Mouse (Mus musculus): ENCODE data around the gene Tmem174. TPM values are rescaled to one million over a fixed set of nuclear protein-coding genes. Genes with fewer than 3 reads are reported as not detected.
A peak's percentile ranks its signal among the peaks of the same experiment; 100 is the strongest.

The Tmem174 gene
- polyA plus RNA-seq, 1 experiment from 2014 or later, result not detected

DNA sequence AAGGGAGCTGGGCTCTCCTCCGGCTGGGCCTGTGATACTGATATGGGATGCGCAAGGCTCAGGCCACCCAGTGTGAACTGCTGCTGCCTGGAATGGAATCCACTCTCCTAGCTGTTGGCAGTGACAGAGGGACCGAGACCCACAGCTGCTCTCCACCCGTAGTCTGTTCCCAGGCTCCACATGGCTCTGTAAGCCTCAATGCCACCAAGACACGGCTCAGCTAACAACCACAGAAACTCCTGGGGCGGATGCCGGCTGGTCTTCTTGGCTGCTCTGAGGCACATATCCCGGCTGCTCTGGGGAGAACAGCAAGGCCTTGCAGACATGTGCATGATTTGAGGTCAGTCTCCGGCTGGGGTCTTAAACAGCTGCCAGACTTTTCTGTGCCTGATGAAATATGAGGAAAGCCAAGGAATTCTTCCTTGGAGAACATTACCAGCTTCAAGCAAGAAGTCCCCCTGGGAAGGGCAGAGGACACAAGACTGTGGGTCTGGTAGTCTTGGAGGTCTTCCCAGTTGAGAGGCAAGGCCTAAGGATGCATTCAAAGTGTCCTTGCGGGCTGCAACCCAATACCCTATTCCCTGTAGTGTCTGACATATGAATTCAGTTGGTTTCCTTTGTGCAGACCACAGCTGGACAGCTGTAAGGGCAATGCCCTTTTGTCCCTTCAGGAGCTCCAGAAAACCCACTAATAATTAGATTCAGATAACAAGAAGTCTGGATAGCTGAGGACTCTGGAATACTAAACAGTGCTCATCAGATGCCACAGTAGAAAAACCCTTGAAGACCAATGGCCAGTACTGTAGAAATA lies 17.1 kb upstream of the Tmem174 start:
- H3K27ac ChIP-seq (replicated peaks), result 0 out of 2 replicates have a peak overlapping the region, but pooled peaks have one; percentile 37
- H3K4me3 ChIP-seq, result no peak overlapping the region
- no peaks in the 10 kb centered on the region for H3K36me3 ChIP-seq (replicated peaks)
- H3K27me3 ChIP-seq (replicated peaks; ENCODE audit: low read depth, poor library complexity, severe bottlenecking), result no peaks in the 10 kb centered on the region
- H3K4me1 ChIP-seq, result peaks cover 14% of the 10 kb centered on the region
- no peak for DNase-seq (ENCODE audit: low spot score)
- 81% methylated on average over 10 of the region's 10 CpGs for WGBS
- H3K9me3 ChIP-seq, result no peaks in the 10 kb centered on the region

DNA sequence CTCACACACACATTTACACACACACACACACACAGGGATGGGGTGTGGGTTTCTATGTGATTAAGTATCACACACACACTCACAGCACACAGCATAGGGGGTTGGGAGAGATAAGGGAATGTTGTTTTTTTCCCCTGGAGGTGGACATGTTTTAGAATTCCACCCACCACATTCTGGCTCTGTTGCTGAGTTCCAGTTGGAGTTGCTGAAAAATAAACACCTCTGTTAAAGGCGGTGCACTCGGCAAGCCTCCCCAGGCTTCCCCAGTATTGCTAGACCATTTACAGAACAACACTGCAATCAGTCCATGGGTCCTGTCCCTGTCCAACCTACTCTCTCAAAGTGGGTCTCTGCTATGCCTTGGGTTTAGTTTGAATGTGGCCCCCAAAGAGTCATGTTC lies 15.0 kb upstream of the Tmem174 start:
- no peak overlapping the region for H3K4me3 ChIP-seq
- DNase-seq (ENCODE audit: low spot score), result no peak
- 85% methylated on average over 2 of the region's 2 CpGs for WGBS
- H3K27ac ChIP-seq (replicated peaks), result no peak overlapping the region
- no peaks in the 10 kb centered on the region for H3K27me3 ChIP-seq (replicated peaks; ENCODE audit: low read depth, poor library complexity, severe bottlenecking)
- H3K9me3 ChIP-seq, result 0 out of 2 replicates have a peak, but pooled peaks cover 2% of the 10 kb centered on the region
- peaks cover 14% of the 10 kb centered on the region for H3K4me1 ChIP-seq
- H3K36me3 ChIP-seq (replicated peaks), result no peaks in the 10 kb centered on the region

DNA sequence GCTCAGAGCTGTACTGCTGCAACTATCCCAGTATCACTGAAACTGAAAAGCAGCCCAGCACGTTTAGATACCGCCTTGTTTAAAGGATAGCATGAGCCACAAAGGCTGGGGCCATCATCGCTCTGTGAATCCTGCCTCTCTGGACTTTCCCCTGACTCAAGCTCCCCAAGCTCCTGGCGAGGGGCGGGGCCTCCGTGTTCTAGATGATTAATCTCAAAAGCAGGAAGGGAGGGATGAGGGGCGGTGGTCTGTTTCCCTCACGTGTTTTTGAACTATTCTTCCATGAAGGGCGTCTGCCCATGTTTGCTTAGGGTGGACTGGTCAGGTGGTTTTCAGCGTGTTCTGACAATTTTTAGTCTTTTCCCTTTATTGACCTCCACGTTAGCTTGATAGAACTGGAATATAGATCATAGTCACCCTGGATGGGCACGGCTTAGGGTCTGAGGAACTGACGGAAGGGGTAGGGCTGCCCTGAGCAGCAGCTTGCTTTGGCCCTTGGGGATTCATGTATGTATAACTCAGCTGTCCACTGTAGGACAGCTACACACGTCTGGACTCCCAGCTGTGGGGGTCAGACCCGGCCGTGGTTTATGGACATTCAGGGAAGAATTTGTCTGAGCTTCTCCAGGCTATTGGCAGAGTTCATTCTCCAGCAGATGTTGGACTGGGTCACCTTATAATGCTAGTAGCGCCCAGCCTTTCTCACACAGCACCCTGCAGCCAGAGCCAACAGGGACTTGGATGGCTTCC lies 14.2 kb upstream of the Tmem174 start:
- no peak for DNase-seq (ENCODE audit: low spot score)
- 79% methylated on average over 17 of the region's 17 CpGs for WGBS

DNA sequence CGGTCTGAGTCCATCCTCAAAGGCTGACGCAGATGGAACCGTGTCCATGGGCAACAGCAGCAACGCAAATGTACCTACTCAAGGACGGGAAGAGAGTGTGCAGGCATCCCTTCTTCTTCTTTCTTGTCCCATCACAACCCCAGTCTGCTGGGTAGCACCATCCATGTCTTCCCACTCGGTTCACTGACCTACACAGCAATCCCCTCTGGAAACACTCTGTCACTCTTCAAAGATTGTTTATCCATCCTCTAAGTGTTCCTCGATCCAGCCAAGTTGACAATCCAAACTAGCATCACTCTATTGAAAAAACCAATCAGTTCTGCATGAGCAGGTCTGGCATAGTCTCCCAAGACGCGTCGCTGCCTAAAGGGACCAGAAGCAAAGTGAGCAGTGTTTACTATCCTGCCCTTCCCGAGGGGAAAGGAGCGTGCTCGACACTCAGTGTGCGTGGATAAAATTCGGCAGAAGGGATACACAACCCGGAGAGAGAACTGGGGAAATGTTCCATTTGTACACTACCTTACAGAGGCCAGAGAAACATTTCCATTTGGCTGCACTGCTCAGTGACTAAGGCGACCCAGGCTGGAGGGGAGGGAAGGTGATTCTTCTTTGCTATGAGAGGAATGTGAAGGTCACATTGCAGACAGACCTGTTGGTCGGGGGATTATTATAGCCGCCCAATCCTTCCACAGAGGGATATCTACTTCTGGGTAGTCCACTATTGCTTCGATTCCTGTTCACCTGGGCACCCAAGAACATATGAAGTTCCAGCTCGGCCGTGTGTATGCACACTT lies 10.8 kb upstream of the Tmem174 start:
- 89% methylated on average over 22 of the region's 22 CpGs for WGBS
- DNase-seq (ENCODE audit: low spot score), result no peak
- H3K36me3 ChIP-seq (replicated peaks), result no peaks in the 10 kb centered on the region
- no peak overlapping the region for H3K27ac ChIP-seq (replicated peaks)
- H3K9me3 ChIP-seq, result 0 out of 2 replicates have a peak, but pooled peaks cover 2% of the 10 kb centered on the region
- no peak overlapping the region for H3K4me3 ChIP-seq
- H3K4me1 ChIP-seq, result no peaks in the 10 kb centered on the region
- H3K27me3 ChIP-seq (replicated peaks; ENCODE audit: low read depth, poor library complexity, severe bottlenecking), result no peaks in the 10 kb centered on the region

More for the DNA sequence above, 14.2 kb upstream of the Tmem174 start:
- no peak overlapping the region for H3K27ac ChIP-seq (replicated peaks)
- no peaks in the 10 kb centered on the region for H3K27me3 ChIP-seq (replicated peaks; ENCODE audit: low read depth, poor library complexity, severe bottlenecking)
- no peak overlapping the region for H3K4me3 ChIP-seq
- no peaks in the 10 kb centered on the region for H3K36me3 ChIP-seq (replicated peaks)
- peaks cover 14% of the 10 kb centered on the region for H3K4me1 ChIP-seq
- 0 out of 2 replicates have a peak, but pooled peaks cover 2% of the 10 kb centered on the region for H3K9me3 ChIP-seq

DNA sequence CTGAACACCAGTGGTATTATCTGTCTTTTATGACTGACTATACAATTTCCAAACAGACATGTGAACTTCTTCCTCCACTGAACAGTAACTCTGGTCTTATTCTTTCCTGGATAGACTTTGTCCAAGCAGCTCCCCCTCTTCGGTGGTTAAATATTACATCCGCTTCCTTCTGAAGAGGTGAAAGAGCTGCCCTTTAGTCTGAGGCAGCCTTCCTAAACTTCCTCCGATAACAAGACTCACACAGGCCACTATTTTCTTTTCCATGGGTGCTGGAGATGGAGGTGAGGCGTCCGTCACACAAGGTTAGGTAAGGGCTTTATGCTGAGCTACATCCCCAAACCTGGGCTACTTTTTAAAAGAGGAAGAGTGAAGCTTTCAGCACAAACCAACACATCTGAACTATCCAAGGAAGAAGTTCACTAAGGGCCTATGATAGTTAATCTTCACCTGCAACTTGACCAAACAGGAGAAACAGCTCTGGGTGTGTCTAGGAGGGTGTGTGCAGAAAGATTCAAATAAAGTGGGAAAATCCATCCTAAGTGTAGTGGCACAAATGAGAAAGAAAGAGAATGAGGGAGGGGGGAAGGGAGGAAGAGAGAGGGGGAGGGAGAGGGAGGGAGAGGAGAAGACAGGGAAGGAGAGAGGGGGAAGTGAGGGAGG lies 1.4 kb upstream of the Tmem174 start:
- H3K4me3 ChIP-seq, result no peak overlapping the region
- 90% methylated on average over 5 of the region's 5 CpGs for WGBS
- H3K27me3 ChIP-seq (replicated peaks; ENCODE audit: low read depth, poor library complexity, severe bottlenecking), result peaks cover 19% of the 10 kb centered on the region; the same call in 1 of the 2 replicates
- no peak for DNase-seq (ENCODE audit: low spot score)
- H3K4me1 ChIP-seq, result no peaks in the 10 kb centered on the region
- no peak overlapping the region for H3K27ac ChIP-seq (replicated peaks)
- peaks cover 4% of the 10 kb centered on the region; the same call in 1 of the 2 replicates for H3K9me3 ChIP-seq
- no peaks in the 10 kb centered on the region for H3K36me3 ChIP-seq (replicated peaks)

DNA sequence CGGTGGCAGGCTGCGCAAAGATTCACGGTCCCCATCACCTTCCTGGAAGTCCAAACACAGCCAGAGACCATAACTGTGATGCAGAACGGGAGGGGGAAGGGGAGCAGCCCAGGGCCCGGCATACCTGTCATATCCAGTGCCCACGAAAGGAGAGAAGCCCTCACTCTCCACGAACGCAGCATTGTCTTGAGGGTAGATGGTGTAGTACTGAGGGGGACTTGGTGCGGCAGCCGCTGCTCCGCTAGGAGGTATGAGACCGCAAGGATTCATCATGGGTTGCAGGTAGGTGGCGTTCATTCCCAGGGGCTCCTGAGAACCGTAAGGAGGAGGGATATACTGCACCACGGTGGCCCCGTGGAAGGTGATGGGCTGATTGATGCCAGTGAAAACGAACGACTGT lies 639 bp downstream of the Tmem174 start:
- DNase-seq (ENCODE audit: low spot score), result no peak
- Histone ChIP-seq H3K9me3 (peaks cover 4% of the 10 kb centered on the region; the same call in 1 of the 2 replicates), H3K27me3 (replicated peaks; ENCODE audit: low read depth, poor library complexity, severe bottlenecking) (peaks cover 19% of the 10 kb centered on the region; the same call in 1 of the 2 replicates), H3K36me3 (replicated peaks) (no peaks in the 10 kb centered on the region), H3K27ac (replicated peaks) (no peak overlapping the region), H3K4me1 (peaks cover 9% of the 10 kb centered on the region), H3K4me3 (0 out of 2 replicates have a peak overlapping the region, but pooled peaks have one; percentile 11)
- 74% methylated on average over 18 of the region's 18 CpGs for WGBS

DNA sequence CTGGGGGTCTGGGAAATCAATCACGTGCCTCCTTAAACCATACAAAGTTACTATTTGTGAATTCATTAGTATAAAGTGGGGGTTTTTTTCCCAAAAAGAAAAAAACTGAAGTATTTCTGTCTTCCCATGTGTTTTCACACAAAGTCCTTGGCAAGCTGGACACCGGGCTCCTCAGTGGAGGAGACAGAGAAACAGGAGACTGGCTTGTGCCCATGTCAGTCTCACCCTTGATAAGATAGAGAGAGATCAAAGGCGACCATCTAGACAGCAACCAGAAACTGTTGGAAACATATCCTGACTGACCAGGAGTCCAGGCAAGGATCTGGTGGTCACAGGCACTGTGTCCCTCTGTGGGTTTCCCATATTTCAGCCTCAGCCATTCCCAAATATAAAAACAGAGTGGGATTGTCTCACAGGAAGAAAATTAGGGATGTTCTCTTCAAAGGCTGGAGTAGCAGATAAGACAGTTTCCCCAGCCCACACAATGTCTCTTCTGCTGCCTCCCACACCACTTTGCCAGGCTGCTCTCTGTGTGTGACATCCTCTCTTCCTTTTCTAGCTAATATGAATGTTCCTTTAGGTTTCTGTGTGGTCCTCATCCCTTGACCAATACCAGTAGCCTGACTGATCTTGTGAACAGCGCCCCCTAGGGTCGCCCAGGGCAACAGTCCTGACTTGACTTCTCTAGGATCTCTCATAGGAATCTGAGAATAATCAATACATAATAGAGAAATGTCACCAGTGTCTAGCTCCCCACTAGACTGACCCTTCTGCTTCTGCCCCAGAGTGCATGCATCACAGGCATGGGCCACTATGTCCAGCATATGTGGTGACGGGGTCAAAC lies 3.3 kb downstream of the Tmem174 start:
- peaks cover 27% of the 10 kb centered on the region; the same call in 1 of the 2 replicates for H3K27me3 ChIP-seq (replicated peaks; ENCODE audit: low read depth, poor library complexity, severe bottlenecking)

DNA sequence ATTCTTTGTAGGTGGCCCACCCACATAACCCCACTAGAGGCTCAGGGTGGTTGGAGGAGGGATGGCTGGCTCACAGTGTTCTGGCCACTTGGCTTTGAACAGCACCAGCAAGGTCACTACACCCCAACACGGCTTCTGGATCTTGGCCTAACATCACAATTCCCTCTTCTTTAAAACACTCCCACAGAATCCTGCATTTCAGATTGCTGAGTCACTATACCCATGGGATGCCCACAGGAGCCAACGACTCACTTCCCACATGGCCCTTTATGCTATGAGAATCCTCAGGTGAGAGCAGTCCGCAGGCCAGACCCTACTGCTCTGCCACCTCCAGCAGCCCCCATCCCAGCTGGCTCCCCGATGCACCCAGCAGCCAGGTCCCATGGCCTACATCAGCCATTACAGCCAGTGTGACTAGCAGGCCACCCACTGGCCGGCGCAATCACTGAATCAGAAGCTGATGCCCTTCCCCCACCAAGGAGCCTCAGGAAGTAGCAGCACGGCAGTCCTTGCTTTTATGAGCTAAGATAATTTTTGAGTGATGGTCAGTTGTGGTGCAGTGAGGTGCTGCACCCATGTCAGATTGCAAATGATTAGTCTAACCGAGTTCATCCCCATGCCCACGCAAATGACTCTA lies 4.8 kb downstream of the Tmem174 start:
- H3K27ac ChIP-seq (replicated peaks), result peak overlapping the region; percentile 71
- 83% methylated on average over 9 of the region's 9 CpGs for WGBS
- H3K9me3 ChIP-seq, result no peaks in the 10 kb centered on the region
- H3K36me3 ChIP-seq (replicated peaks), result no peaks in the 10 kb centered on the region
- peaks cover 27% of the 10 kb centered on the region; the same call in 1 of the 2 replicates for H3K27me3 ChIP-seq (replicated peaks; ENCODE audit: low read depth, poor library complexity, severe bottlenecking)
- no peak for DNase-seq (ENCODE audit: low spot score)
- no peak overlapping the region for H3K4me3 ChIP-seq
- peaks cover 23% of the 10 kb centered on the region for H3K4me1 ChIP-seq

More for the DNA sequence above, 3.3 kb downstream of the Tmem174 start:
- Histone ChIP-seq H3K9me3 (no peaks in the 10 kb centered on the region), H3K4me3 (no peak overlapping the region), H3K27ac (replicated peaks) (no peak overlapping the region), H3K36me3 (replicated peaks) (no peaks in the 10 kb centered on the region), H3K4me1 (peaks cover 23% of the 10 kb centered on the region)
- WGBS, result 59% methylated on average over 6 of the region's 6 CpGs
- no peak for DNase-seq (ENCODE audit: low spot score)

DNA sequence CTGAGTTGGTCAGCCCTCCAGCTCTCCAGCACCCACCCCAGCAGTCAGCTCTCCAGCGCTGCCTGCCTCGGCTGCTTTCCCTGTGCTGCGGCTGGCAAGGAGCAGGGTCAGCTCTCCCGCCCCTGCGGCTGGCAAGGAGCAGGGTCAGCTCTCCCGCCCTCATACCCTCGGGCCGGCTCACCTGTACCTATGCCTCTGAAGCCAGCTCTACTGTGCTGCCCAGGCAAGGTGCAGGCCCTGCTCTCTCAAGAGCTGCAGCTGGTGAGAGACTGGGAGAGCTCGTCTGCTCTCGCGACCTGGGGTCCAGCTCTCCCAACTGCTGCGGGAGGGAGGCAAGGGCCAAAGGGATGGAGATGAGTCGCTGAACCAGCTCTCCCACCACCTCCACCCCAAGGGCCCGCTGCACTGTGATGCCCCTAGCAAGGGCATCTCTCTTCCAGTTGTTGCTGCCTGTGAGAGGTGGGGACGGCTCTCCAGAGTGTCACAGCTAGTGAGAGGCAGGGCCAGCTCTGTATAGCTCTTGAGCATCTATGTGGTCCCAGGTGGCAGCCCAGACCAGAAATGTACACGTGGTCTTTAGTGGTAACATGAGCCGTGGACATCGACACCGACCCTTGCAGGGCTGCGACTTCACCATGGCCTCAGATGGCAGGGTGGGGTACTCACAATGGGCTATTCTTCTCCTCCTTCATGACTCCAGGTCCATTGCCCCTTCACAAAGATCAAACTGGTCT lies 5.9 kb downstream of the Tmem174 start:
- peaks cover 16% of the 10 kb centered on the region; the same call in 1 of the 2 replicates for H3K27me3 ChIP-seq (replicated peaks; ENCODE audit: low read depth, poor library complexity, severe bottlenecking)
- peaks cover 23% of the 10 kb centered on the region for H3K4me1 ChIP-seq
- peak; percentile 48 for DNase-seq (ENCODE audit: low spot score)
- 0 out of 2 replicates have a peak overlapping the region, but pooled peaks have one; percentile 19 for H3K4me3 ChIP-seq
- H3K36me3 ChIP-seq (replicated peaks), result no peaks in the 10 kb centered on the region
- H3K27ac ChIP-seq (replicated peaks), result peak overlapping the region; percentile 26
- H3K9me3 ChIP-seq, result no peaks in the 10 kb centered on the region
- 30% methylated on average over 20 of the region's 20 CpGs for WGBS

DNA sequence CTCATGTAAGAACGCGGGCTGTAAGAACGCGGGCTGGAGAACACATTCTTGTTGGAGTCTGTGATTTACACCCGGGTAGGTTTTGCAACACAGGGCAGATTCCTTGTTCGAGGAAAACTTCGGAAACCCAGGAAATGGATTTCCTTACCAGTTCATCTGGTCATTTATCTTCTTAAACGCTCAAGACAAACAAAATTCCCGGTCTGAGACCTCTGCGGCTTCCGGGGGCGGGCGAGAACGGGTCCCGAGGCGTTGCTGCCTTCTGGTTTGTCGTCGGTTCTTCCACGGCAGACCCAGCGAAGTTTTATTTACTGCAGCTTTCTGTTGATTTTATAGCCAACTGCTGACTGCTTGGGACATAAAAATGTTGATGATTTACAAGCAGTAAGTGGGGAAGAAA lies 10.5 kb downstream of the Tmem174 start:
- 94% methylated on average over 20 of the region's 20 CpGs for WGBS
- H3K27me3 ChIP-seq (replicated peaks; ENCODE audit: low read depth, poor library complexity, severe bottlenecking), result 0 out of 2 replicates have a peak, but pooled peaks cover 8% of the 10 kb centered on the region
- DNase-seq (ENCODE audit: low spot score), result no peak
- H3K27ac ChIP-seq (replicated peaks), result no peak overlapping the region
- H3K9me3 ChIP-seq, result no peaks in the 10 kb centered on the region
- no peaks in the 10 kb centered on the region for H3K36me3 ChIP-seq (replicated peaks)
- peaks cover 20% of the 10 kb centered on the region for H3K4me1 ChIP-seq
- H3K4me3 ChIP-seq, result no peak overlapping the region
